Mouse (Mus musculus): ENCODE measurements around the gene Ciapin1.

GRCm38 (mm10) chr8:94778036-94778435 is 60.1 kb downstream of the Ciapin1 start:
- TF ChIP-seq POLR2A (IDR thresholded peaks at IDR 0.05; ENCODE audit: low read depth, low read length) (no peak), CTCF (IDR thresholded peaks at IDR 0.05; ENCODE audit: extremely low read depth, insufficient read length, insufficient replicate concordance, low read depth, low read length) (no peak)
